Mouse (Mus musculus) embryo, embryonic 9.5 days (tissue): ENCODE results near the gene AY074887.
"Not testable (repeated sequence)": the region's sequence is repeated elsewhere in the genome, so short reads cannot be mapped to it uniquely, and the experiment has no call there.

Source experiments
- DNase-seq: peaks from one replicate; pipeline ENCODE4 v3.0.0-alpha.2; 2017; ENCODE audit errors: extremely low spot score

AY074887 gene

DNA sequence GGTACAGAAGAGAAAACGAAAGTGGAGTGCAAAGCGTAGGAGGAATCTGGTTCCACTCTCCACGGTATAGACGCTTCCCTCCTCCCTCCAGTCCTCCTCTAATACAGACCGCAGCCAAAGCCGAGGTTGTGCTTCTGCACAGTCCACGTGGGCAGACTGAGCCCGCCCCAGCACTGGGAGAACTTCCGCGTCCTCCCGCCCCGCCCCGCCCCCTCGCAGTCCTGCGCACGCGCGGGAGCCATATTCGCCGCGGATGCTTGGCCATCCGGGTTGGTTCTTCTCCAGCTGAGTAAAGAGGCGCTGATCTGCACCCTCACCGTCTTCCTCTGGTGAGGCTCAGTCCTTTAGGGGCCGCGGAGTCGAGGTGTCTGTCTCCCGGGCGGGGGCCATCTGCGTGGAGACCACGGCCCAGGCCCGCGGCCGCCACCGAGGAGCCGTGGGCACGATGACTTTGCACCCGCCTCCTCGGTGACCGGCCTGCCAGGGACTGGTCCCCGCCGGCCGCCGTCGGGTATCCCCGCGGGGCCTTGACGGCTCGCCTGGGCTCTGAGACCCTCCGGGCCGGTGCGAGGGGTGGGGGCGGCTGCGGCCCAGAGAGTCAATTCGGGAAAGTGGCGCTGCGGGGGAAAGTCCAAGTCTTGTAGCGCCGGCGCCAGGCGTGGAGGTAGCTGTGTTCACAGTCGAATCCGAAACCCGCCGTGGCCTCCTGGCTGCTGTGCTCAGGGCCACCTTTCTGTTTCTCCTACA is at the start of gene AY074887, which contains the start of gene Psma4:
Gene AY074887, minus strand, starts transcription at position 424 of the 747 bp plus-strand sequence.
Gene Psma4, plus strand, starts transcription at position 216 of the 747 bp plus-strand sequence.
- DNase-seq, result peak; percentile 96

DNA sequence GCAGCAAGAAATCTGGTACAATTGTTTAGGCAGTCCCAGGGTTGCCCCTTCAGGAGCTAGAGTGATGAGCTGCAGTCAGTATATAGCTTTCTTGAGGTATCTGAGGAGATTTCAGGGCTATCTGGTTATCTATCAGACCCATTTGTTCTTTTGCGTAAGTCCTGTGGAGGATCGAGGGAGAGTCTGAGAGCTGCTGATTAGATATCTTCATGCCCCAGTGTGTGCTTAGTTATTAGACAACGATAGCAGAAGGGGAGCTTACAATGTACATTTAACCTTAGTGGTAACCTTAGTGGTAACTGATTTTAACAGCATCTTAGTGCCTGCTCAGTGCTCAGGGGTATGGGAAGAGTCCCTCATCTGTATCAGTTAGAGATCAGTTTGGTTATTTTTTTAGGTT is 44.8 kb upstream of the AY074887 start:
- no peak for DNase-seq

DNA sequence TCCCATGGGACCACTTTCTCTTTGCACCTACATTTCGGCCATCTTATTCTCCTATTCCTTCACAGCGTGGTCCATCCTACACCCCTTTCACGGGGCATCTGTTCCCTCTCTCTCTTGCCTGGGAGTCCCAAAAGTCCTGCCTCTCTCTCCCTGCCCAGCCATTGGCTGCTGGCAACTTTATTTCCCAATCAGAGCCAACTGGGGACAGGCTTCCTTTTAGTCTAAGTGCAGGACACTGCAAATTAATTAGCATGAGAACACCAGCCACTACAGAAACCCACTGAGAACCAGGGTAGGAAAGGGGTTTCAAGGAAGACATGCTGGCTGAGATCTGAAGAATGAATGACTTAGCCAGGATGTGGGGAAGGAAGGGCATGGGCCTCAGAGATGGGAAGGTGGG is 43.6 kb upstream of the AY074887 start:
- no peak for DNase-seq

DNA sequence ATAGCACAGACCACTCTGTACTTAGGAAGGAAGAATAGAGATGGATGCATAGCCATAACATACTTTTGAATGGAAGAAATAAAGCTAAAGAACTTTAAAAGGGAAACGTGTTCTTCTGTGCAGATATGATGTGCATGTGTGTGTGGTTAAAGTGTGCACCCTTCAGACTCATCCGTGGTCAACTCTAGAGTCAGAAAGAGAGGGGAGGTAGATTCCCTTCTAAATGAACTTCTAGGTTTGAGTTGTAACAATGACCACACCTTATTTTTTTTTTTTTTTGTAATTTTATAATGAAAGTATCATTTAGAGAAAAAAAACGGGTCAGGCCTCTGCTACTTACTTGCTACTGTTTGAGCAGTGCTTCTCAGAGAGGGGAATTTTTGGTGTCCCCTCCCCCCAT is 39.6 kb upstream of the AY074887 start:
- no peak for DNase-seq

DNA sequence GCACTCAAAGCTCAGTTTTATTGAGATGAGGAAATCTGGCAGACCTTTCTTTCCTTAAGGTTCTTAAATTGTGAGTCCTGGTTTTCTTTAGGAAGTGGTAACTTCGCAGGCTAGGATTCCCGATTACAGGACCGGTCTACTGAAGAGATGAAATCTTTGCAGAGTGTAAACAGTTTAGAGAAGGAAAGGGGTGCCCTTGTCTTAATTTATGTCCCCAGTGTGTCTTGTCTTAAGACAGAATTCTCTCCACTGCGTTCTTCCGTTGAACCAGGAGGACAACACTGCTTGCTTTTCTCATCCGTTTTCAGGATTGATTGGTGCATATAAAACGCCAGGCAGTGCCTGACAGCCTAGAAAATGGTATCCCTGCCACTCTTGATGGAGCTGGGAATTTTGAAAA is 31.6 kb upstream of the AY074887 start:
- peak; percentile 27 for DNase-seq

DNA sequence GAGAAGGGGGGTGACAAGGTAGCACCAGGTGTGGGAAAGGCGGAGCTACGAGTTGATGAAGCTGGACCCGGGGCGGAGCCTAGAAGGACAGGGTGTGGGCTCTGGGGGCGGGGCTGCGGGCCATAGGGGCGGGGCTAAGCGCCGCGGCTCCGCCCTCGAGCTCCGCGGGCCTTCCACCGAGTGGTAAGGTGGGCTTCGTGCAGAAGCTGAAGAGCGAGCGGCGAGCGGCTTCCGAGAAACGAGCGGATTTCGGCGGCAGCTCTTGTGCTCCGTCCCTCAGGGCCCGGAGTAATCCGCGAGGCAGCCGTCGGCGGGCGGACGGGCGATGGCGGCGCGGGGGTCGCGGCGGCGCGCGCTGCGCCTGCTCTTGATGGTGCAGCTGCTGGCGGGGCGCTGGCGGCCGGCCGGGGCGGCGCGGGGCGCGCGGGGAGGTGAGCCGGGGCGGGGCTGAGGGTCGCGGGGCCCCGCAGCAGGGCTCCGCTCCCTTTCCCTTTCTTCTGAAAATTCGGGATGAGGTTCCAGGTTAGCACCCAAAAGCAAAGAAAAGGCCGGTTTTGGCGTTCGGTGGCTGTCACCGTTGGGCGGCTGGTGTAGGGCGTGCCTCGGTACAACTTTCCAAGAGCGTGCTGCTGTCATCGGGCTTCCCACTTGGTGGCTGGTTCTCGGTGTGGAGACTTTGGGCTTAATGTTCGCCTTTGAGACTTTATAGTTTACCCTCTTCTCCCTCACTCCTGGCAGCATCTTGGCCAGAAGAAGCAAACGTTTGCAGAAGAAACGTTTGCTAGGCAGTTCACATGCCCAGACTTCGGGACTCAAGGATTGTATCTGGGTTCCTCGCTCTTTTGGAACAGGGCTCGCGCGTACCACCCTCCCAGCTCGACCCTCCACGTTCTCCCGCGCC is 30.7 kb upstream of the AY074887 start:
- peak; percentile 82 for DNase-seq

DNA sequence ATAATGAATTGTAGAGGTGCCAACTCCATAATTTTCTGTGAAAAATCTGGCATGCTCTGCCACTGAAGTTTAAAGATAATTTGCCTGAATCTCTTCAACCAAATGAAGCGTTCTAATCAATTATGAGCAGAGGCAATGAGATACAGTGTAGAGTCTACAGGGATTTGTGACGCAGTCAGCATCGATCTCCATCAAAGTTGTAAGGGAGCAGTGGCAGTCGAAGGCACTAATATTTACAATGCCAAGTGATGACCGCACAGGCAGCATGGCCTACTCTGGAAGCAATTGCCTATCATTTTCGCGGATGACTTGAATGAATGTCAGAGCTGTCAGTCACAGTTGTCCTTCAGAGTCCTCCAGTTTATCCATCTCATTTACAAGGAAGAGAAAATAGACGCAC is 29.9 kb upstream of the AY074887 start, which contains the start of gene Chrna5:
Gene Chrna5, plus strand, starts transcription at position 207 of the 400 bp plus-strand sequence.
- no peak for DNase-seq

DNA sequence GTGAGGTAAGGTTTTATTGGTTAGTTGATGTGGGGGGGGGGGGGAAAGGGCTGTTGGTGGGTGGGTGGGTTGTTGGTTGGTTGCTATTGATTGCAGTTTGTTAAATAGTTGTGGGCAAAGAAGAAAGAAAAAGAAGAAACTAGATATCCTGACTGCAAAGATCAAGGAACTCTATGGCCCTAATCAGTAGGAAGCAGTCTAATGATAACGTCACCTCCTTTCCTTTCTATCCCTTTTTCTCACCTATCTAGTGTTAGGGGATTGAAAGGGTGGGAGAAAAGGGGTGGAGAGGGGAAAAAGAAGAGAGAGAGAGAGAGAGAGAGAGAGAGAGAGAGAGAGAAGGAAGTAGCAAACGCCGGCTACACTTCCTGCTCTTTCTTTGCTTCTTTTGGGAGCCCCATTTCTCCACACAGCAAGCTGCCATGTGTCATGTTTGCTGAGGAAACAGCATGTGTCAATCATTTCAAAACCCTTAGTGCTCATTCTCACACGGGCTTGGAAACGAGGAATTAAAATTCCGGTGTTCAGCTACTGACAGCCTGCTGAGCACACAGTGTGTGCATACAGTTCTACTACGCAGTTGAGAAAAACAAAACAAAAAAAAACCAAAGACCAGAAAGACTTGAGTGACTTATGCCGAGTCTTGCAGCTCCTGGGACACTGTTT is 19.3 kb upstream of the AY074887 start:
- DNase-seq, result no peak

DNA sequence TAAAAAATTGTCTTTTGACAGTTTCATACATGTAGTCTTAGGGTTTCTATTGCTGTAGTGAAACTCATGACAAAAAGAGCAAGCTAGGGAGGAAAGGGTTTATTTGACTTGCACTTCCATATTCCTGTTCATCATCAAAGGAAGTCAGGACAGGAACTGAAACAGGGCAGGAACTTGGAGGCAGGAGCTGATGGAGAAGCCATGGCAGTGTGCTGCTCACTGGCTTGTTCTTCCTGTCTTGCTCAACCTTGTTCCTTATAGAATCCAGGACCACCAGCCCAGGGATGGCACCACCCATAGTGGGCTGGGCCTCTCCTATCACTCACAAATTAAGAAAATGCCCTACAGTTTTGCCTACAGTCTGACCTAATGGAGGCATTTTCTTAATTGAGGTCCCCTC is 12.9 kb upstream of the AY074887 start:
- DNase-seq, result no peak

DNA sequence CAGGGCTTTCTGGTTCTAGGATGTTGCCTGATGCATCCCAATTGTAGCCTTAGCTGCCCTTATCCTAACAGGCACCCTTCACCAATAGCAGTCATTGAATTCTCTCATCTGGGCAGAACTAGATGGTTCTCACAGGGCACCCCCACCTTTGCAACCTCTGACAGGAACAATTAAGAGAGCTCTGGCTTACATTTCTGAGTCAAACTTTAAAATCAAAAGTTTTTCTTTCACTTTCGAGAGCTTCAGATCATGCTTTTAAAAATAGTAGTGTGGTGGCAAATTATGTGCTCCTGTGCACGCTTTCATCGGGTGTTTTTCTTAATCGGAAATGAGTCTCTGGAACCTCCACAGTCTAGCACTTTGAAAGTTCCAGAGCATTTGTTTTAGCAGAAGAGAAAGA is 10.3 kb upstream of the AY074887 start:
- DNase-seq, result no peak

DNA sequence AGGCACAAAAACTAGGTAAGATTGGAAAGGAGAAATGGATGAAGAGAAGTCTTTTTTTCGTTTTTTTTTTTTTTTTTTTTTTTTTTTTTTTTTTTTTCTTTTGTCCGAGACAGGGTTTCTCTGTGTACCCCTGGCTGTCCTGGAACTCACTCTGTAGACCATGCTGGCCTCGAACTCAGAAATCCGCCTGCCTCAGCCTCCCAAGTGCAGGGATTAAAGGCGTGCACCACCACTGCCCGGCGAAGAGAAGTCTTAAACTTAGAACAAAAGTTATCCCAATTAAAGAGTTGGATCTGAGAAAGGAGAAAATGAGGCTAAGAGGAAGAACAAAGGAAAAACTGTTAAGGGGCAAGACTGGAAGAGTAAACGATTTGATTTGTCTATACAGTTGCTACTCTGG is 636 bp downstream of the AY074887 start:
- DNase-seq, result not testable (repeated sequence)

DNA sequence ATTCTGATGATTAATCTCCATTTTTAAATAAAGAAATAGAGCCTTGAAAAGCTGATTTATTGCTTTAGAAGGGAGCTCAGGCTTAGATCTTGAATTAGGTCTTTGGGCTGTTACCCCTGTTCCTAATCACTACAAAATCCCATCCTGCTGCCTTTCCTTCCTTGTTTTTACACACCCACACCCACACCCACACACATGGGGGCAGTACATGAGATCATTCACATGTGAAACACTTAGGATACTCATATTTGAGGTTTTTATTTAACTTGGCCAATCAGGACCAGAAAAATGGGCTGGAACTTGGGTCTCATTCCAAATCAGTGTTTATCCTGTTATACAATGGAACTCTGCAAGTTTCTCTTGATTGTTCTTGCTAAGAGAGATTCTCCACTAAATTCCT is 1.3 kb downstream of the AY074887 start:
- DNase-seq, result no peak

DNA sequence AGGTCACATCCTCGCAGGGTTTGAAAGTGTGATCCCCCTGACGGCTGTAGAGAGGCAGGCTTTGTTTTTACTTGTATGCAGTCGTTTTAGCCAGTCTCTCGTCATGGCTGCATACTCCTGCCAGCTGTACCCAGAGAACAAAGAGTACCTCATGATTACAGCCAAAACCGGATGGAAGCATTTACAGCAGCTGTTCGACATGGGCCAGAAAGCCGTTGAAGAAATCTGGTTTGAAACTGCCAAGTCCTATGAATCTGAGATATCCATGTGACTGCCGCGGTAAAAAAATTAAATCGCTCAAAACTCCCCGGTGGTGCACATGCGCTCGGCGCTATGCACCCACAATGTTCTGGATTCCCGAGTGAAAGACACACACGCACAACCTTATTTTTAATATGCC is 4.5 kb downstream of the AY074887 start:
- no peak for DNase-seq

DNA sequence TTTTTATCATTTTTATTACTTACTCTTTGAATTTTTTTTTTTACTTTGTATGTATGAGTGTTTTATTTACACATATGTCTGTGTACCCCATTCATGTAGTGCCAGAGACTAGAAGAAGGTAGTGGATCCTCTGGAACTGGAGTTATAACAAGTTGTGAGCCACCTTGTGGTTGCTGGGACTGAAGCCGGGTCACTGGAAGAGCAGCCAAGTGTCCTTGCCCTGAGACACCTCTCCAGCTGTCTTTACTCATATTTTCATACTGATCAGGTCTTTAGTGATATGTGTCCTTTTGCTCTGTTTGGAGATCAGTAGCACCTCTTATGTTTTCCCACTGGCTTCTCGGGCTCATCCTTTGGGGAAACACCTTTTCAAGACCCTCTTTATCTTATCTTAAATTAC is 6.3 kb downstream of the AY074887 start:
- no peak for DNase-seq

DNA sequence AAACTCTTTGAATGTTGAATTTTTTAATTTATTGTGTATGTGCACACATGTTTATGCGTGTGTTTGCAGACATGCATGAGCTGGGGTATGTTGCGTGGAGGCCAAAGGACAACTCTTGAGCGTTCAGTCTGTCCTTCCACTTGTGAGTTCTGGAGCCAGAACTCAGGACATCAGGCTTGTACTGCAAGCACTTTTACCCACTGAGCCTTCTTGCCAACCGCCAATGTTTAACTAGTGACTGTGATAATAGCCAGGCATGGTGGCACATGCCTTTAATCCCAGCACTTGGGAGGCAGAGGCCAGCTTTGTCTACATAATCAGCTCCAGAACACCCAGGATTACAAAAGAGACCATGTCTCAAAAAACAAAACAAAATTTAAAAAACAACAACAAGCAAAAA is 8.7 kb downstream of the AY074887 start:
- DNase-seq, result no peak

DNA sequence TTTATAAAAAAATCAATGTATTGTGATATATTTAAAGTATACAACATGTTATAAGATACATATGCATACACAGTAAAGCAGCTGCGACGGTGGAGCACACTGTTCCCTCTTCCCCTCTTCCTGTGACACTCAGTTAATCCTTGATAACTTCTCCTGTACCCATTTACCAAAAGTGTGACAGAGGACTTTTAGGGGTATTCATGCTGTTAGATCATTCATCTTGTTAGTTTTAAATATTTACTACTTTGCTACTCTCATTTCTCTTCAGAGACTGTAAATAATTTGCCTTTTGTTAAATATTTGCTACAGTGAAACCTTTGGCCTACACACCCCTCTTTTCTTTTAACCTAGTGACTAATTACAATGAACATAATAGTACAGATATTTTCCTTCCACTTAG is 18.4 kb downstream of the AY074887 start:
- no peak for DNase-seq

DNA sequence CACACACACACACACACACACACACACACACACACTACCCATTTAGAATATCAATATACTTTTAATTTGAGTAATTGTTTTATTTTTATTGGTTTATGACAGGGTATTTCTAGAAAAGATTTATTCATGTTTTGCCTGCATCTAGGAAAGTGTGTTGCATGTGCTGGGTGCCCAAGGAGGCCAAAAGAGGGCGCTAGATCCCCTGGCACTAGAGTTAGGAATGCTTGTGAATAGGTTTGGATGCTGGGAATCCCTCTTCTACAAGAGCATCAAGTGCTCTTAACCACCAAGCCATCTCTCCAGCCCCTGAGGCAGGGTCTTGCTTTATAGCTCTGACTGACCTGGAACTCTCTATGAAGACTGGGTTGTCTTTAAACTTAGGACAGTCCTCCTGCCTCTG is 19.0 kb downstream of the AY074887 start:
- no peak for DNase-seq

DNA sequence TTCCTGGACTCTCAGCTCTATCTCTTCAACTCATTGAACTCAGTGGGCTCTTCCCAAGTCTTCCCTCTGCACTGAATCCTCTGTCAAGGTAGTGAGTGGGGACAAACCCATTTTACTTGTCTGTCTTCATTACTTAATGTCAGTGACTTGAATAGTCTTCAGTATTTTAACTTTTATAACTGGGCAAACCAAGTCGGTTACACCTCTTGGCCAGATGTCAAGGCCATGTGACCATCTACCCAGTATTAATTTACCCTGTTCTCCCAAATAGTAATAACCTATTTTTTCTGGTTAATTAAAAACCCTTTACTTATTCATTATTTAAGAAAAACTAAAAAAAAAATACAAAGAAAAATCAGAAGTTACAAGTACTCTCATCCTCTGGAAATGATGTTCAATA is 20.1 kb downstream of the AY074887 start:
- no peak for DNase-seq

DNA sequence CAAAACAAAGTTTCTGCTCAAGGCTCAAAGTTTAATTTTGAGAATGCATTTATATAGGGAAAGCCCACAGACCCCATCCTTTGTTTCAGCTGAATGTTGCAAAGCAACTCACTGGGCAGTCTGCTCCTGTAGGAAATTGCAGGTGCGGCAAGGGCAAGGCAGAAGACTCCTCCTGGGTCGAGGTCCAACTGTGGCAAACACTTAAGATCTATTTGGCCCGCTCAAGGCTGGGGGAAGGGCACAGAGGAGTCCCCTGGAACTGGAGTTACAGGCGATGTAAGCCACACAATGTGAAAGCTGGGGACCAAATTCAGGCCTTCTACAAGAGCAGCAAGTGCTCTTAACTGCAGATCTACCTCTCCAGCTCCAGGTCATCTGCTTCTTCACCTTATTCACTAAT is 30.9 kb downstream of the AY074887 start:
- no peak for DNase-seq

DNA sequence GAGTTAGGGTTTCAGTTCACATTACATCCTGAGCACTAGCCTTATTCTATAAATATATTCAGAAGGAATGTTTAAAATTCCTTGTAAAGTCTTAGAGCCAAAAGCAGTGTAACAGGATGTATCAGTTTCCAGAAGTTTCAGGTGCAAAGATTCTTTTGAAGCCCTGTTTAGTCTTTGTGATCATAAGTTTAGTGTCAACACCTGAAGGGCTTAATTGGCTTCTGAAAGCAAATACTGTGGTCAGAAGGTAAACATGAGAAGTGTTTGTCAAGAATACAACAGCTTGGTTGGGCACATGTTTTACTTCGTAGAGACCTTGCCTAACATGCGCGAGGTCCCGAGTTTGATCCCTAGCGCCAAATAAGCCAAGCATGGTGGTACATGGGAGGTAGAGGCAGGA is 32.0 kb downstream of the AY074887 start:
- DNase-seq, result no peak

DNA sequence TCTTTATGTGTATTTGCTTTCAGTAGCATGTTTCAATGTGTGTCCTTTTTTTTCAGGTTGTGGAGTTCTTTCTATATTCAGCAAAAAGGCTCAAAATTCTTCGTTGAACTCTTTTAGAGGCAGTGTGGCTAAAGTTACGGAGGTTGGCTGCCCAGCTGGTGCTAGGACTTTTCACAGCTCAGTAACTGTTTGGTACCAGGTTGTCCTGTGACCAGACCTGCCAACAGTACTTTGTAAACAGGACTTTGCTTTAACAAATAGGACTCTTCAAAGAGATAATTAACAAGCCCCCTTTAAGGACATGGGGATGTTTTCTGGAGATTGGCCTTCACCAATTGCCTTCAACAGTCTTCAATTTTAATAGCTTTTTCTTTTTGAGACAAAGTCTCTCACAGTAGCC is 32.6 kb downstream of the AY074887 start:
- DNase-seq, result no peak

DNA sequence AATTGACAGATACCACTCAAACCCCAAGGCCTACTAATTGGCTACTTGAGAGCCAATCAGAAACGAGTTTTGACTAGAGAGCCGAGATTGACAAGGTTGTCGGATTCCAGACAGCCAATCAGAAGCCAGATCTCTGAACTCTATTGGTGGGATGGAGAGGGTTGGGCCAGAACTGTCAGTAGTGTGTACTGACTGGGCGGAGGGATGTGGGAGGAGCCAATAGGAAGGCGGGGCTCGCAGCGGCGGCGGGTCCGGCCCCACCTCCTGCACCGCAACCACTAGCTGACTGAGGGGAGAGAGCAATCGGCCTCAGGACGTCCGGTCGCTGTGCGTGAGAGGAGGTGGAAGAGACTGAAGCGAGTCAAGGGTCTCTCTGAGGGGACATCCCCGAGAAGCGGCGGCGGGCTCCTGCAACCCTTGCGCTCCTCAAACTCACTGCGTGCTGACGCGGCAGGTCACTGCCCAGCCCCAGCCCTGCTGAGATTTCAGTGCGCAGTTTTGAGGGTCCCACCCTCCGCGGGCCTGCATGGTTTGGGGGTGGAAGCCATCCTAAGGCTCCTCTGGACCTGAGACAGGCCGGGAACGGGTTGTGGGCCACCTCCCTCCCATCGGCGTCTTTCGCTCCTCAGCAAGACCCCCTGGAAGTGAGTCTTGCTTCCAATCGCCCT is 33.7 kb downstream of the AY074887 start, which contains the start of gene Hykk:
Gene Hykk, plus strand, starts transcription at position 274 of the 668 bp plus-strand sequence.
- peak; percentile 94 for DNase-seq
